Mouse (Mus musculus): ENCODE measurements around the gene Sftpa1.

Gene Sftpa1

GRCm38 (mm10) chr14:41131540-41131939 is at the start of gene Sftpa1:
Gene Sftpa1 (plus strand): TSS chr14:41131782.
- no peak for DNase-seq (ENCODE audit: extremely low spot score, low spot score)

DNA sequence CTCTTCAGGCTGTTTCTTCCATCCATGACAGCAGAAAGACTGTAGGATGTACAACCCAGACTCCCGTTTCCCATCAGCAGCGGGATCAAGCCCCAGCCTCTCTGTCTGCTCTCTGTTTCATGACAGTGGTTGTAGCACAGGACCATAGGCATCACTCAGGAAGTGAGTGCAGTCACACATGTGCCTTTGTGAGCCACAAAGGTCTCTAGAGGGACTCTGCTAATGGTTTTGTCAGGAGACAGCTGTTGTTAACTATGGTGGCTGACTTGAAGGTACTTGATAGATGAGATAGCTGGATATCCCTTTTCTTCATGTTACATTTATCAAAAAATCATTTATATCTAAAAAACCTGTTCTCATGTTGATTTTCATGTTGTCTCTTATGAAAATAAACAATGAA is 49.2 kb upstream of the Sftpa1 start:
- DNase-seq (ENCODE audit: extremely low spot score, low spot score): no peak

- DNase-seq (ENCODE audit: extremely low spot score, low spot score): peak; percentile 17
Observed at GRCm38 (mm10) chr14:41087509-41087908, 44.1 kb upstream of the Sftpa1 start.

GRCm38 (mm10) chr14:41090777-41091176 is 40.8 kb upstream of the Sftpa1 start:
- no peak for DNase-seq (ENCODE audit: extremely low spot score, low spot score)

GRCm38 (mm10) chr14:41094114-41094513 is 37.5 kb upstream of the Sftpa1 start:
- no peak for DNase-seq (ENCODE audit: extremely low spot score, low spot score)

- DNase-seq (ENCODE audit: extremely low spot score, low spot score): no peak
Observed at GRCm38 (mm10) chr14:41096296-41096860, 35.2 kb upstream of the Sftpa1 start.

DNA sequence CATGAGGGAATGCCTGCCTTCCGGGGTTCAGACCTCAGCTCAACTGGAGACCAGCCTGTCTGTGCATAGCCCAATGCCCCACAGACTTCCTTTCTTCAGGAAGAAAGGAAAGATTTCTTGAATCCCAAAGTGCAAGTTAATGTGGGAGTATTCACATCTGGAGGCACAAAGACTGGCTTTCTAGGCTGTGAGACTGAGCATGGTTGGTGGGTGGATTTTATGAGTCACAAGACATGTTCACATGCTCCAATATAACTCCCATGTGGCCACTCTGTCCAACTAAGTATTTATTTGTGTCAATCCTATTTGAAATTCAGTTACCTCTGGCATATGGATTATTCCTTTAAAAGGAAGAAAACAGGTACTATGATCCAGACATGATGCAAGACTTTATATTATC is 32.9 kb upstream of the Sftpa1 start:
- no peak for DNase-seq (ENCODE audit: extremely low spot score, low spot score)

DNA sequence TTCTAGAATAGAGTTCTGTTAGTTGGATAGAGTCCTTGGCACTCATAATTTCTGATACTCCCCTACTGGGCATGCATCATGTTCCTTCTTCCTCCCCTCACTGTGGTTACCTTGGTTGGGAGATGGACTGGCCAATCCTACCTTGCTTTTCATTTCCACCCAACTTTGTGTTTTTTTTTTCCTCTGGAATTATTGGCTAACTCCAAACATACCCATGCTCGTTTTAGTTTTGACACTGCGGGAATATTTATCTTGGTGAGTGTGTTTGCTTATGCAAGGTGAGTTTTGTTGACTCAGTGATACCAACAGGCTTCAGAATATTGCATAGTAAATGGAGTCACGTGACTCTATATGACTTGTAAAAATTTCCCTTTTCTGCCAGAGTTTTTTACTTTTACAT is 30.9 kb upstream of the Sftpa1 start:
- DNase-seq (ENCODE audit: extremely low spot score, low spot score): no peak

DNA sequence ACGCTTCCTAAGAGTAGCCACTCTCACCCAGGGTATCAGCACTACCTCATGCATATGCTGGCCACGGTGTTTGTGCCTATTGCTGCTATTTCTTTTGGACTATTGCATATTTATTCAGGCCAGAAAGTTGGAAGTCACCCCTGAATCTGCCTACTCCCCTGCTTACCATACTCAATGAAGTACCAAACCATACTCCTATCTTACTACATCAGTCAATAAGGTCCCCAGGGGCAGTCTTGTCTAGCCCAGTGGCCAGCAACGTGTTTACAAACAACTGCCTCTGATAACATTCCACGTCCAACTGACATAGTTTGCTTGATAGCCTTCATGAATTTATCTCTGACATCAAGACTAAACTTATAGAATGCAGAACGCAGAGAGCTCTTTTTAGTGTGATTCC is 30.3 kb upstream of the Sftpa1 start:
- no peak for DNase-seq (ENCODE audit: extremely low spot score, low spot score)

DNA sequence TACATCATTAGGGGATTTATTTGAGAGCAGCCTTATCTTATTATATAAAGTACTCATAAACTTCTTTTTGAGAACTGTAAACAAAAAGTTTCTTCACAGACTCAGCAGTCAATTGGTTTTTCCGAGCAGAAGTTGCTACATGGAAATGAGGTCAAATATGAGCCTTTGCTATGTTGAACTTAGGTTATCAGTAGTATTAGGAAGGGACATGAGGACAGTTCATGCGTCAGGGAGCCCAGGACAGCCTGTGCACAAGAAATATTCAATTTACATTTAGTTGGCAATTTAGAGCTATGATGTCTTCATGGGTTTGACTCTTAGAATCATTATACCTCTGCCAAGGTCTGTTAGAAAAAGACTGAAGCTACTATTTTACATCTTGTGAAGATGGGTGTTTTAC is 29.3 kb upstream of the Sftpa1 start:
- no peak for DNase-seq (ENCODE audit: extremely low spot score, low spot score)

DNA sequence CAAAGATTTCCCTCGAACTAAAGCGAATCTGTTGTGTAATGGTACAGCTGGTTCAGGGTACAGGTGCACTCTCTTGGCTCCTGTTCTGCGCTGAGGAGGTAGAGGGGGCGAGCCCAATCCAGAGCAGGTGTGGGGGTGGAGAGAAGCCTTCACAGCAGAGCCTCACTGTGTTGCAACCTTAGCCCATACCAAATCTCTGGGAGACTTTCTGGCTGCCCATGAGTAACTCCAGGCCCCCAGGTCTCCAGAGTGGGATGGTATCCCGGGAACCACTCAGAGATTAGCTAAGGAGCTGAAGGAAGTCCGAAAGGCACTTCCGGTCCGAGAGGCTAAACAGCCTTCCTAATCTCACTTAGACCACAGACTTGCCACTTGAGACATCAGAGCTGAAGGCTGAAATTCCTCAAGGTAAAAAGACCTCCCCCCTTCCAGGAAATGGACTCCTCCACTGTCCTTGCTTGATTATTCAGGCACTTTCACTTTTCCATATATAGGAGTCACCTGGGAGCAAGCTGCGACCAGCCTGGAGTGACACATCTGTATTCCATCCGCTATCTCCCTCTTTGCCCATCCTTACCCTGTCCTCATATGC is 26.6 kb upstream of the Sftpa1 start, which contains the start of gene Mat1a:
TSS of gene Mat1a (plus strand) at position 183 of the 592 bp plus-strand sequence.
- no peak for DNase-seq (ENCODE audit: extremely low spot score, low spot score)

- DNase-seq (ENCODE audit: extremely low spot score, low spot score): no peak
Observed at GRCm38 (mm10) chr14:41111031-41111668, 20.4 kb upstream of the Sftpa1 start.

- no peak for DNase-seq (ENCODE audit: extremely low spot score, low spot score)
Observed at GRCm38 (mm10) chr14:41112944-41113343, 18.6 kb upstream of the Sftpa1 start.

GRCm38 (mm10) chr14:41116271-41116670 is 15.3 kb upstream of the Sftpa1 start:
- DNase-seq (ENCODE audit: extremely low spot score, low spot score): no peak

- no peak for DNase-seq (ENCODE audit: extremely low spot score, low spot score)
Observed at GRCm38 (mm10) chr14:41124683-41125082, 6.9 kb upstream of the Sftpa1 start.

DNA sequence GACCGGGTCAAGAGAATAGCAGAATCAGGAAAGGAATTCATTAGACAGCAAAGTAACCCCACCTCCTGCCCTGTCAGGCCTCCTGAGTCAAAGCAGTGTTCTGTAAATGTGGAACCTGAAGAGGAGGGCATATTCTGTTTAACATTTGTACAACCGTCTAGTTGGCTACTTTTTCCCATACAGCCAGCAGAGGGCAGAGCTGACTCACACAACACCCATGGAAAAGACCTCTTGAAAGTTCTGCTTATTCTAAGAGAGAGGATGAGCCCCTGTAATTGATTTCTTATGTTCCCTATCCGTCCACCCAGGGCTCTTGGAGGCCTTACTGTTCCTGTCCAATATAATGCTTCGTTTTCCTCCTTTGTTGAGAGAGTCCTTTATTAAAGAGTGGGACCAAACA is 3.6 kb upstream of the Sftpa1 start:
- DNase-seq (ENCODE audit: extremely low spot score, low spot score): peak; percentile 20

- DNase-seq (ENCODE audit: extremely low spot score, low spot score): no peak
Observed at GRCm38 (mm10) chr14:41137006-41137405, 5.4 kb downstream of the Sftpa1 start.

DNA sequence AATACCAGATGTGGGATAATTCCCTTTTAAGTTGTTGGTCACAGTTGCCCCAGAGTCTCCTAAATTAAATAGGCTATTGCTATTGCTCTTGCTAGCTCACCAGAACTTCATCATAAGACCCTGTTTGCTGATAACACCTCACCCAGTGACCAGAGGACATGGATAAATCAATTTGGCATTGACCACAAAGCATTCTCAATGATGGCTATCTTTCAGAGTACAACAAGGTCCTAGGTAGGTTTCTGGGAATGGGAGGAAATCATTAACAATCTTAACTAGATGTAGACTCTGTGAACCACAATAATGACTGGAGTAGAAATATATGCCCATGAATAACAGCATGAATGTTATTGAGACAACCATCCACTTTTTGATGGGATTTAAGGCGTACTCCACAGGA is 9.1 kb downstream of the Sftpa1 start:
- DNase-seq (ENCODE audit: extremely low spot score, low spot score): no peak

DNA sequence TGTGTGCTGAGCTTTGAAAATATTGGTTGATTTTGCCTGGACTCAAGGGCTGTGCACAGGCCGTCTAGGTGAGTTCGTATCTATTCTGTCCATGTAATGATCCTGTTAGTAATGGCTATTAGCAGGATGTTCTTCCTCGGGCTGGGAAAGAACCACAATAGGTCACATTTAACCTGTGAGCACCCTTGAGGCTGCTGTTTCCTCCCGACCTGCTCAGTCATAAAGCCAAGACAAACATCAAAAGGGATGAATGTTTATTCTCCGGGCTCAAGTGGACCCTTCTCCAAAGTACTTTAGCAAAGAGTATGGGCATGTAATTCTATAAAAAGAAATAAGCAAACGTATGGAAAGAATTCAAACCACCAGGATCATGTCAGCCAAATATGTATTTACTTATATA is 14.5 kb downstream of the Sftpa1 start:
- DNase-seq (ENCODE audit: extremely low spot score, low spot score): no peak

GRCm38 (mm10) chr14:41146922-41147321 is 15.3 kb downstream of the Sftpa1 start:
- no peak for DNase-seq (ENCODE audit: extremely low spot score, low spot score)

DNA sequence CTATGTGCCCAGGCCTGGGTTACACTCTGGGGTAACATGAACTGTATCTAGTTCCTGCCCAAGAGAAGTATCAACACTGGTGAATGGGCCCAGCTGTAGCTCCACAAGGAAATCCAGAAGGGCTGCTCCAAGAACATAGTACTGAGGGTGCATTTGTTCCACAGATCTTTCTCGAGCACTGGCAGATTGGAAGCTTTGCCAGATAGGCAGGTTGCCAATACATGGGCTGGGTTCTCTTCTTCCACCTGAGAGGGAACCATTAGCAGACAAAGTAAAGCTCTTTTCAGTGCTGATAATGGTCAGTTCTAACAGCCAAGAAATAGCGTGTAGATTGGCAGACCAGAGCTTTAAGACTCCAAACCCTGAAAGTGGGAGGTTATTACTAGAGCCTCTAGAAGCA is 15.8 kb downstream of the Sftpa1 start:
- no peak for DNase-seq (ENCODE audit: extremely low spot score, low spot score)

- no peak for DNase-seq (ENCODE audit: extremely low spot score, low spot score)
Observed at GRCm38 (mm10) chr14:41151220-41151898, 19.8 kb downstream of the Sftpa1 start, which contains the start of gene Mbl1. Gene Mbl1 (plus strand): TSS chr14:41151458.
